Mouse (Mus musculus): ENCODE measurements at regions not wholly inside any gene's neighbourhood (a gene's known extent, or its start where the extent isn't known, plus 50 kb on each side); places are given as distances from the start of the nearest gene placed in this dataset.

DNA sequence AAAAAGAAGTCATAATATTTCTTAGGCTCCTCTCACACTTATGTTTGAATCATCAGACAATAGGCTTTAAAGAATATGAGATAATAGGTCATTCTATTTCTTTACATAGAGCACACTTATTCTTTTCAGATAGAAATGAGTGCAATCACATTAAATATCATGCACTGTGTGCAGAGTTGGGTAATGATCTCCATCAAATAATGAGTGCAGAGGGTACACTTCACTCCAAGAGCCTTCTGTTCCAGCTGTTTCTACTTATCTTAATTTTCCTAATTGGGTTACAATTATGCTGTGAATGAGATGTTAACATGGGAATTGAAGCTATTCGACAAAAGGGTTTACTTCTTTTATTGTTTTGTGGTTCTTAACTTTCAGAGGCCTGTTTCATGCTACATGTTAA is 707.5 kb upstream of the Mdga2 start:
- Histone ChIP-seq H3K9me3 (no peaks in the 10 kb centered on the region), H3K4me1 (replicated peaks) (no peaks in the 10 kb centered on the region), H3K4me3 (replicated peaks) (no peak overlapping the region), H3K9ac (replicated peaks) (no peak overlapping the region), H3K36me3 (no peaks in the 10 kb centered on the region), H3K4me2 (replicated peaks) (no peak overlapping the region), H3K27me3 (no peaks in the 10 kb centered on the region), H3K27ac (no peak overlapping the region)
- no peak for ATAC-seq
- WGBS = 50% methylated on average over 1 of the region's 1 CpGs

GRCm38 (mm10) chr12:67914603-67915002 is 692.3 kb upstream of the Mdga2 start:
- no peaks in the 10 kb centered on the region for H3K9me3 ChIP-seq
- WGBS = 67% methylated on average over 4 of the region's 4 CpGs
- no peak overlapping the region for H3K27ac ChIP-seq
- peak; percentile 71 for ATAC-seq
- no peaks in the 10 kb centered on the region for H3K27me3 ChIP-seq
- no peaks in the 10 kb centered on the region for H3K36me3 ChIP-seq
- H3K9ac ChIP-seq (replicated peaks) = no peak overlapping the region
- no peak overlapping the region for H3K4me3 ChIP-seq (replicated peaks)
- no peak overlapping the region for H3K4me2 ChIP-seq (replicated peaks)
- H3K4me1 ChIP-seq (replicated peaks) = no peaks in the 10 kb centered on the region

DNA sequence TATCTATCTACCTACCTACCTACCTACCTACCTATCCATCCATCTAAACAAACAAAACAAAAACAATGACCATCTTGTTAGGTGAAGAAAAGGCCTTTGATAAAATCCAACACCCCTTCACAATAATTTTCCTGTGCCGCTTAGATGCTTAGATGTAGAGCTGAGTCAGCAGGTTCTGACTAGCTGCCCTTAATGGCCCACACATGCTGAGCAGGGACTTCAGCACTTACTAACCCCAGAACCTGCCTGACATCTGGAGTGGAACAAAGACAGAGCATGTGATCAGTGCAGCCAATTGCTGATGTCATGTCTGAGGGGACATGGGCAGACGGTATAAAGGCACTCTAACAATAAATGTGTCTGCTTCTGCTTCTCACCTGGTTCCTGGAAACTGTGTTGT is 664.9 kb upstream of the Mdga2 start:
- Histone ChIP-seq H3K36me3 (no peaks in the 10 kb centered on the region), H3K4me1 (replicated peaks) (no peaks in the 10 kb centered on the region), H3K4me3 (replicated peaks) (no peak overlapping the region), H3K27ac (no peak overlapping the region), H3K4me2 (replicated peaks) (no peak overlapping the region), H3K9ac (replicated peaks) (no peak overlapping the region), H3K27me3 (no peaks in the 10 kb centered on the region), H3K9me3 (no peaks in the 10 kb centered on the region)
- WGBS = 86% methylated on average over 2 of the region's 2 CpGs
- ATAC-seq = no peak

GRCm38 (mm10) chr12:67862615-67863014 is 640.3 kb upstream of the Mdga2 start:
- Histone ChIP-seq H3K4me2 (replicated peaks) (no peak overlapping the region), H3K4me1 (replicated peaks) (no peaks in the 10 kb centered on the region), H3K9me3 (no peaks in the 10 kb centered on the region), H3K27me3 (no peaks in the 10 kb centered on the region), H3K4me3 (replicated peaks) (no peak overlapping the region), H3K36me3 (no peaks in the 10 kb centered on the region), H3K9ac (replicated peaks) (no peak overlapping the region), H3K27ac (no peak overlapping the region)
- 70% methylated on average over 2 of the region's 2 CpGs for WGBS
- ATAC-seq = no peak

DNA sequence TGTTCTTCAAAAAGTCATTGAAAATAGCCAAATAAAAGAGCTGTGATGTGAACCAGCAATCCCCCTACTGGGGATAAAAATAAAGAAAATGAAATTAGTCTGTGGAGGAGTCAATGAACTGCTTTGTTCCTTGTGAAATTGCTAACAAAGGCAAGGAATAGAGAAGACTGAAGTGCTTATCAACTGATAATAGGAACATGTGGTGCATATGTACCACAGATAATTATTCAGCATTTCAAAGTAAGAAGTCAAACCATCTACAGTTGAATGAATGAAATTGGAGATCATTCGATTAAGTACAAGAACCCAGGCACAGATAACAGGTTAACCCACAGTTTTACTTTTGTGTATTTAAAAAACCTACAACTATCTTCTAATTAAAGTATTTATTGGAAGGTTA is 638.4 kb upstream of the Mdga2 start:
- Histone ChIP-seq H3K27me3 (no peaks in the 10 kb centered on the region), H3K4me2 (replicated peaks) (no peak overlapping the region), H3K9ac (replicated peaks) (no peak overlapping the region), H3K27ac (no peak overlapping the region), H3K36me3 (no peaks in the 10 kb centered on the region), H3K4me1 (replicated peaks) (no peaks in the 10 kb centered on the region), H3K4me3 (replicated peaks) (no peak overlapping the region), H3K9me3 (no peaks in the 10 kb centered on the region)
- 74% methylated on average over 1 of the region's 1 CpGs for WGBS
- no peak for ATAC-seq

DNA sequence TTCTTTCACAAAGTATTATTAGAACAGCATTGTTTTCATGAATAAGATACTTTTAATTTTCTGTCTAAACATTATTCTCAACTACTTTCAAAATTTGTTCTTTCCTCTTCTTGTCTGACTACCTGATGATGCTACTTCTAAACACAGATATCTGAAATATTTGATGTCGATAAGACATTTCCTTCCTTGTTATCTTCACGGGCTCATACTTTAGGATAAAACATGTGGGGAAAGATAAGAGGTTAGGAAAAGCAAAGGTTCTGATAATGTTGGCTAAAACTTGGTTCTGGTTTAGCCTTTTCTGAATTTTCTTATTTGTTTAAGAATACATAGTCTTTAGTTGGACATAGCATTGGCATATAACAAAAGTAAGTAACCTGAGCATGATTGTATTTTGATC is 630.3 kb upstream of the Mdga2 start:
- Histone ChIP-seq H3K27me3 (no peaks in the 10 kb centered on the region), H3K9me3 (no peaks in the 10 kb centered on the region), H3K9ac (replicated peaks) (no peak overlapping the region), H3K4me1 (replicated peaks) (no peaks in the 10 kb centered on the region), H3K4me2 (replicated peaks) (no peak overlapping the region), H3K27ac (no peak overlapping the region), H3K4me3 (replicated peaks) (no peak overlapping the region), H3K36me3 (no peaks in the 10 kb centered on the region)
- no peak for ATAC-seq
- 92% methylated on average over 2 of the region's 2 CpGs for WGBS

DNA sequence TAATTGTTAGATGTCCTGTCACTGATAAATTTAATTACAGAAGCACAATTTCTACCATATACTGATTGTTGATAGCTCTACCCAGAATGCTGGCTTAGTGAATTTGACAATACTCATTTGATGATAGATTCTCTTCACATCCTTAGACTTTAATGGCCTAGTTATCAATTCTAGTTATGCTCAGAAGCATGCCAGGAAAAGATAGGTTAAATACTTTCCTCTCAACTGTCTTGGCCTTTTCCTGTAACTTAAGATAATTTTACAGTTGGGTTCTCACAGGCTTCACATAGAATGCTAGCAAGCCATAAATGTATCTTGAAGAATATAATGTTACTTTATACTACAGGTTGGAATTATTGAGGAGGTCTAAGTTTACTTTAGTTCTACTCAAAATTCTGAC is 625.2 kb upstream of the Mdga2 start:
- no peak overlapping the region for H3K4me2 ChIP-seq (replicated peaks)
- H3K27ac ChIP-seq = no peak overlapping the region
- ATAC-seq = no peak
- no peak overlapping the region for H3K9ac ChIP-seq (replicated peaks)
- H3K4me3 ChIP-seq (replicated peaks) = no peak overlapping the region
- H3K4me1 ChIP-seq (replicated peaks) = no peaks in the 10 kb centered on the region
- H3K9me3 ChIP-seq = no peaks in the 10 kb centered on the region
- no peaks in the 10 kb centered on the region for H3K27me3 ChIP-seq
- H3K36me3 ChIP-seq = no peaks in the 10 kb centered on the region

DNA sequence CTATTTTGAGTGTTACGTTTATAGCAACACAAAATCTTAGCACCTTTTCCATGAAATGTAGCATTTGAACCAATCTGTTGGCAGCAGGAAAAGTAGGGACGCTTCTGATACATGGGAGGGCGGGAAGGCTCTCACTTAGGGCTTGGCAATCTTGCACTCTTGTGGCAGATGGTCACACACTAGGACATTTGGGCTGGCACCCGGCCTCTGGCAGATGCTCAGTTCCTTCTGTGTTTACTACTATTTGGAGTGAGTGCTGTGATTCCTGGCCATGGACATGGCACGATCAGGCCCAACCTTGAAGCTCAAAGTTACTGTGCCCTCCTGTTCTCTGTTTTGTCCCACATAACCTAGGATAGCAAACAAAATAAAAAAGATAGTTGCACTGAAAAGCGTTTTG is 581.9 kb upstream of the Mdga2 start:
- no peak for ATAC-seq
- WGBS = 88% methylated on average over 6 of the region's 6 CpGs
- H3K27me3 ChIP-seq = no peaks in the 10 kb centered on the region
- H3K9ac ChIP-seq (replicated peaks) = no peak overlapping the region
- no peak overlapping the region for H3K27ac ChIP-seq
- H3K36me3 ChIP-seq = no peaks in the 10 kb centered on the region
- no peaks in the 10 kb centered on the region for H3K9me3 ChIP-seq
- no peak overlapping the region for H3K4me2 ChIP-seq (replicated peaks)
- no peak overlapping the region for H3K4me3 ChIP-seq (replicated peaks)
- no peaks in the 10 kb centered on the region for H3K4me1 ChIP-seq (replicated peaks)

- H3K4me2 ChIP-seq (replicated peaks) = no peak overlapping the region
- H3K27ac ChIP-seq = no peak overlapping the region
- H3K4me1 ChIP-seq (replicated peaks) = no peaks in the 10 kb centered on the region
- 68% methylated on average over 2 of the region's 2 CpGs for WGBS
- H3K36me3 ChIP-seq = no peaks in the 10 kb centered on the region
- no peak overlapping the region for H3K4me3 ChIP-seq (replicated peaks)
- no peaks in the 10 kb centered on the region for H3K9me3 ChIP-seq
- no peak for ATAC-seq
- no peaks in the 10 kb centered on the region for H3K27me3 ChIP-seq
- no peak overlapping the region for H3K9ac ChIP-seq (replicated peaks)
Observed at GRCm38 (mm10) chr12:67799776-67800175, 577.4 kb upstream of the Mdga2 start.

Measured in midbrain, embryonic 13.5 days (tissue).